Mouse (Mus musculus): Measurements from ENCODE around the gene Nptxr.

GRCm38 (mm10) chr15:79808658-79809057, 4.1 kb upstream of the Nptxr start:
- TF ChIP-seq POLR2A (IDR thresholded peaks at IDR 0.05; ENCODE audit: insufficient read depth, low read depth, low read length) (no peak), CTCF (IDR thresholded peaks at IDR 0.05; ENCODE audit: insufficient read depth, low read depth, low read length) (no peak)

Data from olfactory bulb, adult 2 months (tissue).